Mouse (Mus musculus) granulocyte monocyte progenitor cell, adult 5-6 weeks (primary cell): ENCODE results near the gene A930017K11Rik. TPM values are rescaled to one million over a fixed set of nuclear protein-coding genes. Genes with fewer than 3 reads are reported as not detected.

Experiments
- ATAC-seq: replicated peaks from 2 replicates; pipeline ENCODE4 v1.8.0; 2016; ENCODE audit warnings: mild to moderate bottlenecking, moderate TSS enrichment, inconsistent platforms; ENCODE audit not compliant: poor library complexity, severe bottlenecking
- total RNA-seq, 2 experiments: library from RNA; stranded (forward) in 1 of 2; stranded (reverse) in 1 of 2; fragments of 200-712, 200-1000 nt in 1 of 2; fragments of >200 nt in 1 of 2; fragmentation: Nextera tagmentation in 1 of 2; gene quantifications; 2 replicates each; pipeline ENCODE4 v1.2.3; 2014 to 2017

Gene A930017K11Rik
- total RNA-seq, 2 experiments from 2014 or later, result not detected

GRCm38 (mm10) chr17:25959630-25960467 lies 7.5 kb upstream of the A930017K11Rik start:
- ATAC-seq, result no peak

DNA sequence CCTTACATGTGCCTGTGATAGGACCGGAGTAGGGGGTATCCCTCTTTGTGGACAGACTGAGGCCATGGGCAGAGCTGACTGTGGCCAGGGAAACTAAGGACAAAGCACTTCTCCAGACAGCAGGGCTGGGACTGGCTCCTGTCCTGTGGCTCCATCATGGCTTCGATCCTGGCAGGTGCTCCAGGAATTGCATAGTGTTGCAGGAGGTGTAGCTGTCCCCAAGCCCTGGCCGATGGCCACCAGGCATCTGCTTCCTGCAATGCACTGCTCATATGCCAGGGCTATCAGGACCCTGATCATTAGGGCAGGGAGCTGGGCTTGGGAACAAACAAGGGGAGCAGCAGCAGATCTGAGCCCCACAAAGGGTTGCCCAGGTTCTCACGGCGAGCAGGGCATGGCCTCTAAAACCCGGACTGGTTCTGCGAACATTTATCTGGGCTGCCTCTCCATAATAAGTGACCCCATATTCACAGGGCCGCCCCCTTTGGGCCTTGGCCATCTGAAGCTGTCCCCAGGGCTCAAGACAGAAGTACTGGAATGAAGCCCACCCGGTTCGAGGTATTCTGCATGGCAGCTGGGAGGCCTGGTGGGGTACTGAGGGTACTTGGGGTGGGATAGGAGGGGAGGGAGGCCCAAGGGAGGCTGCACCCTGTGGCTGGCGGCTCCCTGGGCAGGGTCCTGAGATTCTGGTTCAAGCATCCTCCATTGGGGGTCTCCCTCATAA lies 6.6 kb upstream of the A930017K11Rik start:
- ATAC-seq, result no peak

- no peak for ATAC-seq
These were observed 5.3 kb upstream of the A930017K11Rik start for GRCm38 (mm10) chr17:25957586-25958051.

DNA sequence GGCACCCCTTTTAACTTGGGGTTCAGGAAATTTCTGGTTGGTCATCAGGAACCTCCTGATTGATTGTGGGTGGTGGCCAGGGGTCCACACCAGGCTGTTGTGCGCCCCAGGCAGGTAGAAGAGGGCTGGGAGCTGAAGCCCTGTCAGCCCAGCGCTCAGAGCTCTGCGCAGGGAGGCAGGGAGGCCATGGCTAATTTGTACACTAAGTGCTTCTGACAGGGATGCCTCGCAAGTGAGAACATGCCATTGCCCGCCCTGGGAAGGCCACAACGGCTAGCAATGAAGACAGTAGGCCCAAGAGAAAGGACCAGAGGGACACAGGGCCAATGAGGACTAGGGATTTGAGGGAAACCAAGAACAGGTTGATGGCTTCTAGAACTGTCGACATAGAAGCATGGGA lies 4.3 kb upstream of the A930017K11Rik start:
- no peak for ATAC-seq

- ATAC-seq, result no peak
These were observed 3.8 kb upstream of the A930017K11Rik start for GRCm38 (mm10) chr17:25956201-25956600.

DNA sequence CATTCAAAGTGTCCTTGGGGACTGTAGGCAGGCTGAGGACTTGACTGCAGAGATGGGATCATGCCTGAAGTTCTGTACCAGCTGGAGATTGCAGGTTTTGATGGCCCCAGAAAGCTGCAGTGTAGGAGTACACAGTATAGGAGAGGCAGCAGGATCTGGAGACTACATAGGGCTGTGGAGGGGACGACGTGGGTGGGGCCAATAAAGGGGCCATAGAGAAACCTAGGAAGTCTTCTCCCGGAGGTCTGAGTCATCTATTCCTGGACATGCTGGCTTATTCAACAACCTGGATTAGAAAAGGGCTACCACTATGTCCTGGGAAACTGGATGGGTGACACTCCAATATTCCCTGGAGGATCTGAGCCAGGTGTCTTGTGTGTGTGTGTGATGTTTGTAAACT lies 3.4 kb upstream of the A930017K11Rik start:
- no peak for ATAC-seq

DNA sequence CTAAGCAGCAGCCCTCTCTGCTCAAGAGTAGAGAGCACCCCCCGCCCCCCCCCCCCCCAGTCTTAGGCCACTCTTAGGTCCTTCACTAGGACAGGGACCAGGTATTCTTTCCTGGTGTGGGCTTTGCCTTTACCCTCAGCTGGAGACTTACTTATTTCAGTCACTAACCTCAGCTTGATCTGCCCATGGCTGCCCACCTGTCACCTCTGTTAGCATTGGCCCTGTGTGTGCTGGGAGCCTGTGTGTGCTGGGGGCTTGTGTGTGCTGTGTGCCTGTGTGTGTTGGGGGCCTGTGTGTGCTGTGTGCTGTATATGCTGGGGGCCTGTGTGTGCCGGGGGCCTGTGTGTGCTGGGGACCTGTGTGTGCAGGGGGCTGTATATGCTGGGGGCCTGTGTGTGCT lies 2.3 kb upstream of the A930017K11Rik start:
- no peak for ATAC-seq

DNA sequence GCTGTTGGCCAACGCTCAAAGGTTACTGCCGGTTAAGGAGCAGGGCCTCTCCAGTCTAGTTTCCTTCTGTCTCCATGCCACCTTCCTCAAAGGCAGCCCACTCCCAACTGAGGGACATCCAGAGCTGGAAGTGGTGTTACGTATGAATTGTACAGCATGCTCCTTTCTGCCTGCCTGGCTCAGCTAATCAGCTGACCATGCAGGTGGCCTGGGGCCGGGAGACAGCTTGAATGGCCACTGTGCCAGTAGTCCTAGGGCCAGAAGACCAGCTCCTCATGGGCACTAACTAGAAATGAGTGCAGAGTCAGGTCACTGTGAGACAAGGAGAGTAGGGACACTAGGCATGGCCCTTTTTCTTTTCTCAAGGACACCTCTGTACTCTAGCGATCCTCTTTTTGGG lies 796 bp upstream of the A930017K11Rik start:
- ATAC-seq, result no peak

GRCm38 (mm10) chr17:25951225-25951802 lies 1.1 kb downstream of the A930017K11Rik start:
- 0 out of 2 replicates have a peak, but pooled peaks have one; percentile 8 for ATAC-seq

- ATAC-seq, result no peak
These were observed 1.7 kb downstream of the A930017K11Rik start for GRCm38 (mm10) chr17:25950706-25951105.

DNA sequence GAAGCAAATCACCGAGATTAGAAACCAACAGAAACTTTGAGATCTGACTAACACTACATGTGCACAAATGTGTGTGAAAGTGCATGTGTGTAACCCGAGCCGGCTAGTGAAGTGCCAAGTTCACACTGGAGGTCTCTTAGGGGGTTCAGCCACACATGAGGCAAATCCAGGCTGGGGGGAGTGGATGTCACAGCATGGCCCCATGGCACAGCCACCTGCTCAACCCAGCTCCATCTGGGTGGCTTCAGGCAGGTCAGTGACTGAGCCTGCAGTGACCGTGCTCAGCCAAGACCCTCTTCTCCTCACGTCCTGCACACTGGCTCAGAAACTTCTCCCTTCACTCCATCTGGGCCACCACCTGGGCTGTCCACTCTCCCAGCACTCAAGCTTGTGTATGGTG lies 2.4 kb downstream of the A930017K11Rik start:
- ATAC-seq, result no peak

DNA sequence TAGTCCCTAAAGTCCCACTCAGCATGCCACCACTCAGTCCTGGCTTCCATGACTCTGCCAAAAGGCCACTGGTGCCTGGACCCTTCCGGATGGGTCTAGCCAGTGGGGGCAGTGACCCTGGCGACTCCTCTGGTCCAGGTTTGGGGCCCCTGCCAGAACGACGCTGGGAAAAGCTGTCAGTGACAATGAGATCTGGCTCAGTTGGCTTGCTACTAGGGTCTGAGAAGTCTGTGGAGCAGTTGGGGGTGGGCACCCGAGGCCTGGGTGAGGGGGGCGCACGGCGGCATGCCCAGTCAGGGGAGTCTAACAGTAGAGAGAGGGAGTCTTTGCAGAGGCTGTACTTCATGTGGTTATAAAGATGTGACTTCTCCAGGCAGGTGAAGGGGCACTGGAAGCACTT lies 4.3 kb downstream of the A930017K11Rik start:
- no peak for ATAC-seq

- ATAC-seq, result no peak
These were observed 4.8 kb downstream of the A930017K11Rik start for GRCm38 (mm10) chr17:25947576-25947975.

DNA sequence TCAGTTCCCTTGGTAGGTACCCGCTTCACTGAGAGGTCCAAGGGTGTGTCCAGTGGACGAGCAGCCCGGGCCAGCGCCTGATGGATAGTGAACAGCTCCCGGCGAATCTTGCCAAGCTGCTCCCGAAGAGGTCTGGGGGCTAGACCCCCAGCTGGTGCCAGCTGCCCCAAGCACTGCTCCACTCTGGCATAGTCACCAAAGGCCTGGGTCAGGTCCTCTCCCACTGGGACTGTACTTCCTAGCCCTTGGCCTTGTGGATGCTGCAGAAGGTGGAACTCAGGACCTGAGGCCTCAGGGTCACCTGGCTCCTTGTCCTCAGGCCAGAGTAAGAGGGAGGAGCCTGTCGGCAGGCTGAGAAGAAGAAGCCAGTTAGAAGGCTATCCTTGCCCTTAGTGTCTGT lies 5.5 kb downstream of the A930017K11Rik start:
- no peak for ATAC-seq

DNA sequence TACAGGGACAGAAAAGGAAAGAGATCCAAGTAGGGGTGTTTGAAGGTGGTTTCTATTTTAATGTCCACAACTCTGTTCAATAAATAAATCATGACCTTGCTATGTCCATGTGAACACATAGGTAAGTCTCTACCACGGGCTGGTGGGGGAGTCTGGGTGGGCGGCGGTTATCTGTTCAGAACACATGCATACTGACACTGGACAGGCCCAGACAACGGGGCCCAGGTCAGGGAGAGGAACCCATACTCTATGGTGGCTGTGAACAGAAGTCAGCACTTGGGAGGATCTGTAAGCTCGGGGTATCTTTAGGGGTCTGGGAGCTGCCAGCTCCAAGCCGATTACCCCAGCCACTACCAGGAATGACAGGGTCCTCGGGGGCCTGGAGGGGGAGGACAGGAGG lies 6.0 kb downstream of the A930017K11Rik start:
- ATAC-seq, result no peak

DNA sequence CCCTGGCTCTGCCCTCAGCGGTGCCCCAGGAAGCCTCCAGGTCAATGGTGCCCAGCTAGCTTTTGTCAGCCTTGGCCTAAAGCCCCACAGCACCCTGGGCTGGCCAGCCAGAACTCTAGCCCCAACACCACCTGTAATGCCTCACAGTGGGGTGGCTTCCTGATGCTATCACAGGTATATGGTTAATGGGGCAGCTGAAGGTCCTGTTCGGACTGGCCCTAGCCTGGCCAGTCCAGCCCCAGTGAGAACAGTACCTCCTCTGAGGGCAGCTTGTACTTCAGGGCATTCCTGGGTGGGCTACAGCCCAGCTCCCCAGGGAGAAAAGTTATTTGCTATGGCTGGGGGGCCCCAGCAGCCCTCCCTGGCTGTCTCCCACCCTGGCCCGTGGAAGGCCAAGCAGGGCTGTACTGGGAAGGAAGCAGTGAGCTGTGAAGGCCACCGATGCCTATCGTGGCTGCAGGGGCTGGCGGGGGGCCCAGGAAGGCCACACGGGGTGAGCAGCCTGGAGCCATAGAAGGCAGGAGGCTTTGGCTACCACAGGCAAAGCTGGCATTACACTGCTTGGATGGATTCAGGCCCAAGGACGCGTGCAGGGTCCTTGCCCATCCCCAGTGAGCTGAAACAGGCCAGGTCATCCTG lies 6.7 kb downstream of the A930017K11Rik start:
- ATAC-seq, result no peak

GRCm38 (mm10) chr17:25944366-25945163 lies 7.8 kb downstream of the A930017K11Rik start, which contains the start of the genes Pigq and Nhlrc4:
Pigq (minus strand) TSS chr17:25944936.
Nhlrc4 (minus strand) TSS chr17:25944961.
- no peak for ATAC-seq

DNA sequence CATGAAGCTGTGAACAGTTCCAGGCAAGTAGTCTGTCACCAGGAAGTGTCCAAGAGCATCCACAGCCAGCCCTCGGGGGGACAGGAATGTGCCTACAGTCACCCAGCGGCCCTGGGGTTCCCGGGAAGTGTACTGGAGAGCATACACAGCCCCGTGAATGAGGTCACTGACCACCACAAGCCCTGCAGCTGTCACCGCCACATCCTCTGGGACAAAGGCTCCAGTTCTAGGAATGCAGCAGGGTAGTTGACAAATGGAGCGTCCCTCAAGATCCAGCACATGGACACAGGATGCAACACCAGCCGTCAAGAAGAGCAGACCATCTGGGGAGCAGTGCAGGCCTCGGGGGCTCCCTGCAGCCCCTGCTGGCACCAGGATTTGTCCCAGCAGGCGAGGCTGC lies 8.6 kb downstream of the A930017K11Rik start:
- ATAC-seq, result no peak

DNA sequence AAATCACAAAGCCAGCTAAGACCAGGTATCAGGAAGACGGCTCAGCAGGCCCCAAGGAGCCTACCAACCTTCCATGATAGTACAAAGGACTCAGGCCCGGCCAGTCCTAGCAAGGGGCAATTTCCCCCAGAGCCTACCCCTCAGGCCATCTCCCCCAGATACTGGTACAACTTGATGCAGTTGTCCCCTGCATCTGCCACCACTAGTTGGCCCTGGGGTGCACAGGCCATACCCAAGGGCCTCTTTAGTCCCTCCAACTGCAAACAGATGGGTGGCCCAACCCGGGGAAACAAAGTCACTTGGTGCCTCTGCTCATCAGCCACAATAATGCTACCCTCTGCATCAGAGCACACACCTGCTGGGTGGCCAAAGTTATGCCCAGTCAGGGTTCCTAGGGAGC lies 9.1 kb downstream of the A930017K11Rik start:
- no peak for ATAC-seq
